Mouse (Mus musculus): ENCODE measurements around the gene Selenop.

Selenop gene

DNA sequence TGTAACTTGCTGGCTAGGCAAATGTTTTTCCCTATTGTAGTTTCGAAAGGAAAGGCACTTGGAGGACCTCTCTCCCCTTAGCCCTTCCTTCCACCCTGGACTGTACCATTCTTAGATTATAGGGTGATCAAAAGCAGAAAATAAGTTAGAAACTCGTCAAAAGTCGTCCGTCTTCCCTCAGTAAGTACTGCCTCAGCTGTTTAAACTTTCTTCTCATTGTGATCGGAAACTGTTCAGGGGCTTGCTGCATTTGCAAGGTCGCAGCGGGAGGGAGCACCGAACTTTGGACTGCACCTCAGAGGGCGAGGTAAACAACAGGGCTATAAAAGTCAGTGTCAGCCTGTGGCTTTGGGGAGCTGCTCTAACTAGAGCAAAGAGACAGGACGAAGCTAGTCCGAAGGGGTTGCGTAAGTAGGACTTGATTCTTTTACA lies 2.3 kb downstream of the Selenop start:
- peak; percentile 81 to 85 for DNase-seq (ENCODE audit: low spot score in 2 of 2)

DNA sequence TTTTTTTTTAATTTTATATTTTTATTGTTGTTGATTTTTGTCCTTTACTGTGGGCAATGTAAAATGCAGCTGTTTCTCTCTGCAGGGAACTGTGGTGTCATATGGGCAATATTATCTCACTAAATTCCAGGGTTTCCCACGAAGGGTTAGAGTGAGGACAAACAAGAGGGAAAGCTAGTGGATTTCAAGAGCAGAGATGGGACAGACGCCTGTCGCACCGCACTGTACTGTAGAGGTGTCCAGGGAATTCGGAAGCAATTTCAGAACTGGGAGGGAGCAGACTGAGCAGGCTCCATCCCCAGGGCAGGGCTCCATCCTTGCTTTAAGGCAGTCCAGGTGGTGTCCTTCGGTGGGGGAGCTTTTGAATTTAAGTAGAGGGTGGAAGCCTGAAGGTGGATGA lies 2.9 kb downstream of the Selenop start:
- DNase-seq (ENCODE audit: low spot score in 2 of 2), result no peak

DNA sequence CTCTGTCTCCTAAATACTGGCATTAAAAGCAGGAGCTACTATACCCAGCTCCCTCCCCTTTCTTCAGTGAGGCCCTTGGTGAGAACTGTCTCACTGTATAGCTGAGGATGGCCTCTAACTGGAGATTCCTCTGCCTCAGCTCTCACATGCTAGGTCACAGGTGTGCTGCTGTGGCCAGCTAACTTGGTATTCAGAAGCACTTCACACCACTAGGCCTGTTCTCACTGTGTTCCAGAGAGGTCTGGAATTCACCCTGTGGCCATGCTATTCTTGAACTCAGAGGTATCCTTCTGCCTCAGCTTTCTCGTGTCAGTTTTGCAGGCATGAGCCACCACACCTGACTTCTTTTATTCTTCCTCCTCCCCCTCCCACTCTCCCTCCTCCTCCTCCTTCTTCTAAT lies 4.8 kb downstream of the Selenop start:
- DNase-seq (ENCODE audit: low spot score in 2 of 2), result no peak

DNA sequence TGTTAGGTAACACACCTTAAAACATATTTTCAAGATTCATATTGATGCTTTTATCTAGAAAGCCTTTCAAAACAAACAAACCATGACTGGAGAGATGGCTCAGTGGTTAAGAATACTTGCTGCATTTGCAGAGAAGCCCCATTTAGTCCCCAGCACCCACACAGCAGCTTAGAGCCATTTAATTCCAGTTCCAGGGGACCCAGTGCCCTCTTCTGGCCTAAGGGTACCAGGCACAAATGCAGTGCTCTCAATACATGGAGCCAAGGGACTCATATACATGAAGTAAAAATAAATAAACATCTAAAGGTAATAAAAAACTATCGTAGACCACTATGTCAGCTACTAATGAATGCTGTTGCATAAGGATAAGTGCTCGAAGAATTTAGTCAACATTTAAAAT lies 9.0 kb downstream of the Selenop start:
- DNase-seq (ENCODE audit: low spot score in 2 of 2), result no peak

DNA sequence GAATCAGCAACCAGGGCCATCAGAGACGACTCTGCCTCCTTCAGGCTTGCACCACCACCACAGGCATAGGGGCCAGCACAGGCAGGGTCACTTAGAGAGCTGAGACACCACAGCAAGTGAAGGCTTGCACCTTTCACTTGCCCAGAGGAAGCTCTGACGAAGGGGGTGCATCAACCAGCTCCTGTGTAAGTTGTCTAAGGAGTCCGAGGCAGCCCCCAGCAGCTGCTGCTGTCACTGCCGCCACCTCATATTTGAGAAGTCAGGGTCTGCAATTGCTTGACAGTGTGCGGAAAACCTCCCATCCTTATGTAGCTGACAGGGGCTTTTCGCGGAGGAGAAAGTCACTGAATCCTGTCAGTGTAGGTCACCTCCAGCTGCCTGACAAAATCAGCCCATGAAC lies 10.9 kb downstream of the Selenop start:
- DNase-seq (ENCODE audit: low spot score in 2 of 2), result no peak

DNA sequence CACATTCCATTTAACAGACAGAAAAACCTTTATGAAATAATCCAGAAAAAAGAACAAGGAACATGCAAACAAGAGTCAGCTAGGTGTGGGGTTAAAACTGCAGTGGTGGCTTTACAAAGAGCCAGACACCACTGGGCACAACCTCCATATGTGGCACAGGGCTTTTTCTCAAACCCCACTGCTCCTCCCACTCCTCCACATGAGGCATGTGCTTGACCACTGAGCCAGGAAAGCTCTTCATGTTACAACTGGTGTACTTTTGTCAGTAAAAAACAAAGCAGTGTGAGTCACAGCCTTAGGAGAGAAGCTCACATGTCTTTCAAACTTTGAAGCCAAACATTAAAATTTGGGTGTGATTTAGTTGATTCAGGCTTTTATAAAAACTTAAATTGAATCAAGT lies 12.9 kb downstream of the Selenop start:
- DNase-seq (ENCODE audit: low spot score in 2 of 2), result no peak

DNA sequence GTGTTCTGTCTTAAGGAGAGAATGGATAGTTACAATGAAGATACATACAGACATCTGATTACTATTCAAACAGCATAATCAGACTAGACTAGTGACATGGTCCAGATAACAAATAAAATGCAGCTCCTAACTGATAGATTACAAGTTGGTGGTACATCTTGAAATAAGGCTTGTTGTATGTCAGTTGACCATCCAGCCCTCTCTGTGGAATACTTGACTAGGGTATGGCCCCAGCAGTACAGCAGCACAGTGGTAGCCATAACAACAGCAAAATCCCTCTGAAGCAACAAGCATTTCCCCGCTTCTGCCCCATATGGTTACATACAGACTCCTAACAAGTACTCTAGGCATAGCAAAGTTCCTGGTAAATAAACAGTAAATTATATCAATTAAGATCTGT lies 13.4 kb downstream of the Selenop start:
- no peak for DNase-seq (ENCODE audit: low spot score in 2 of 2)

DNA sequence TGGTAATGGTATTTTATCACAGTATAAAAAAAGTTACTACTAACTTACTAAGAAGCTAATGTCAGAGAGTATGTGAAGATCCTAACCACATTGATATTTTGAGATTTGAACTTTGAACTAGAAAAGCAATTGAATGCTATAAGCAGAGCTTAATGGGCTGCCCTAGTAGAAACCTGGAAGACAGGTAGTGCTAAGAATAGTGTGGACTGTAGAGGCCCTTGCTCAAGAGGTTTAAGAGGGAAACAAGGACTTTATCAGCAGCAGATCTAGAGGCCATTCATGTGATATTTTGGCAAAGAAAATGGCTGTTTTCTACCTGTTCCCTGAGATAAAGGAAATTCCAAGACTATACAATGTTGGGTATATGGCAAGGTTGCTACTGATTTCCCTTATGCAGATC lies 17.7 kb downstream of the Selenop start:
- no peak for DNase-seq (ENCODE audit: low spot score in 2 of 2)

DNA sequence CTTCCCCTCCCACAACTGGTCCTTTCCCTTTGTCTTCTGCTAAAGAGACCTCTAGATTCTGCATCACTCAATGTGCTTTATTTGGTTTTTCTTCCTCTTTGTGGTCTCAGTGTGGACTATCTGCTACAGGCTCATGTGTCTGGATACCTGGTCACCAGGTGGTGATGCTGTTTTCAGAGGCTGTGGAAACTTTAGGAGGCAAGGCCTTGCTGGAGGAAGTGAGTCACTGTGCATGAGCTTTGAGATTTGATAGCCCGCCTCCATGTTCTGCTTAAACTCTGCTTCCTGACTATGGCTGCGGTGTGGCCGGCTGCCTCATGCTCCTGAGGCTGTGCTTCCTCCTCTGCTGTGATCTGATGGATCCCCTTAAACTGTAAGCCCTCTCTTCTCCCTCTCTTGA lies 22.1 kb downstream of the Selenop start:
- no peak for DNase-seq (ENCODE audit: low spot score in 2 of 2)

DNA sequence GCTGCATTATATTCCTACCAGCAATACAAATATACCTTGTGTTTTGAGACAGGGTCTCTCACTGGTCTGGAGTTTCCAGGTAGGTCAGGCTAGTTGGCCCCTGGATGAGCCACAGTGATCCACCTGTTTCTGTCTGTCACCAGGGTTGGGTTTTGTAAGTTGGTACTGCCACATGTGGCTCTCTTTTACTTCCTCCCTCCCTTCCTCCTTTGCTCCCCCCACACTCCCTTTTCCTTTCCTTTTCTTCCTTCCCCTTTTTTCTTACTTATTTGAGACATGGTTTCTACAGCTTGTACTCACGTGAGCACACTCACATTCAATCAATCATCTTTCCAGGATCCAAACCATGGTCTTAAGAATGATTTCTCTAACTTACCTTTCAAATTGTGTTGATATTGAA lies 25.1 kb downstream of the Selenop start:
- no peak for DNase-seq (ENCODE audit: low spot score in 2 of 2)

DNA sequence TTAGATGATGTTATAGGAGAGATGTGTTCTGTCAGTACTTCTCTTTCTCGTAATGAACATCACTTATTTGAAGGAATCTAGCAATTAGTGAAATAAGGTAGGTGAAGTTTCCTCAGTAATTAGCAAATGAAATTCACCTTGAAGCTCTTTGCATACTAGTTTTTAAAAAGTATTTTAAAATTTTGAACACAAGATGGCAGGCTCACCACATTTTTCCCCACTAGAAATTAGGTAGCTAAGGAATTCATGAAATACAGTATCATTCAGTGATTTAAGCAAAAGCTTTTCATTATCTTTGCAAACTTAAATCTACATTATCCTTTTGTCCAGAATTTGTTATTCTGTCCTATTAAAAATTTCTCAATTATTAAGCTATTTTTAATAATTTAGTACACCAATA lies 27.6 kb downstream of the Selenop start:
- no peak for DNase-seq (ENCODE audit: low spot score in 2 of 2)

DNA sequence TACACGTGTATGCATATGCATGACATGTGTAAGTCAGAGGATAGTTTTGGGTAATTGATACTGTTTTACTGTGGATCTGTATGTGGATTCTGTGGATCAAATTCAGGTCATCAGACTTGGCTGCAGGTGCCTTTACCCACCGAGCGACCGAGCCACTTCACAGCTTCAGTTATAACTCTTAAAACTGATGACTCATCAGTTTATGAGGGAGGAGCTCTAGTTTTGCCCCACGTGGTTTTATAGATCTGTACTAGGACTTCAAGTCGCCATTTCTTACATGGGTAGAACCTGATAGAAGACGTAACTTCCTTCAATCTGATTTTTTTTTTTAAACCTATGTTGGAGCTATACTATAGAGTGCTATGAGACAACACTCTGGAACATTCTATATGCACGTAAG lies 29.3 kb downstream of the Selenop start:
- DNase-seq (ENCODE audit: low spot score in 2 of 2), result no peak

DNA sequence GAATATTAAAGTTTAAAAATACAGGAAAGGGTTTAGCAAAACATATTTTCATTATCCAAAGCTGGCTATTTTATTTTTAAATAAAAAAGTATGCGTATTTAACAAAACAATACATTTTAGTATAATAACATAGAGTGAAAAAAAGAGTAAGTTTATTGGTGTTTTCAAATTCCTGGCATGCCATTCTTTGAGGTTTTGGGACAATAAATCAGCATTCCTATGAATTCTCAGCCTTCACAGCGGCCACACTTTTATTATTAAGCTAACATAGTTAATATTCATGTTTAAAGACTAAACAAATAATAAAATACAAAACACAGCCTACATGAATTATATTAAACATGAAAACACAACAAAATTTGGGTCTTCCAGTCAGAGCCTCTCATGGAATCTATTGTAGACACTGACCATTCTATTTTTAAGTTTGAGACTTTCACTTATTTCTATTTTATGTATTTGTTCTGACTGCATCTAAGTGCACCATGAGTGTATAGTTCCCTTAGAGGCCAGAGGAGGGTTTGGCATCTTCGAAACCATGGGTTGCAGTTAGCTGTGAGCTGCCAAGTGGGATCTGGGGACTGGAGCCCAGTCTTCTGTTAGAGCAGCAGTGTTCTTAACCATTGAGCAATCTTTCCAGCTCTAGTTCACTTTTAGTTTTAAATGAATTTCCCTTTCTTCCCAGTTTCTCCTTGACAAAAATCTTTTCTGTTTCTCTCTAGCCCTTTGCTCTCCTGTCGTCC lies 32.2 kb downstream of the Selenop start:
- DNase-seq (ENCODE audit: low spot score in 2 of 2), result no peak

DNA sequence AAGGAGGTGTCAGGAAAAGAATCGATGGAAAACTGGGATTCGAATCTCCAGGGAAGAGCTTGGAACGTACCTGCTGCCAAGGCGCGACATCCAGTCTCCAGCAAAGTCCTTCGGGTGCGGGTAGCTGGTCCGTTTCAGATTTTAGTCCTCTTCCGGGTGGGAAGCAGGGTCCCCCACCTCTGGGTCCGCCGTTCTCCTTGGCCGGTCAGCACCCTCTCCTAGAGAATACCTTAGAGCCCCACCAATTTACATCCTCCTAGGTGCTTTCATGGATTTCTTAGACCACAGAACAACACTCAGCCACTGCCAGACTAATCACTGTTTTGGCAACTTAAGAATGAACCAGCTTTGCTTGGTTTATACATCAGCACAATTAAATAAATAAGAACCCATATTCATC lies 35.1 kb downstream of the Selenop start, which contains the start of gene Ccdc152:
TSS of gene Ccdc152 (minus strand) at position 101 of the 400 bp plus-strand sequence.
- no peak for DNase-seq (ENCODE audit: low spot score in 2 of 2)

DNA sequence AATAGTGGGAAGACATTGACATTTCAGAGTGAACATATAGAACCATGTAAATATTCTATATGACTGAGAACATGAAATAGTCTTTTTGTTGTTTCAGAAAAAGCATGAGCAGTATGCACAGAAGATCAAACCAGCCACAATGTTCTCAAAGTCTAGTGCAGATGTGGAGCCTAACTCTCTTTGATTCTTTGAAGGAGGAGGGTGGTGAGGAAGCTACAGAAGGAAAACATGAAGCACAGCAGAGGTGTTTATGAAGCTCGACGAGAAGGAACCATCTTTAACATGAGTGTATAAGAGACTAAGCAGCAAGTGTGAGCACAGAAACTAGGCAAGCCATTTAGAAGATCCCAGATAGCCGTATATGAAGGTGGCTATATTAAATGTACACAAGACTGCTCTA lies 41.5 kb downstream of the Selenop start:
- no peak for DNase-seq (ENCODE audit: low spot score in 2 of 2)

DNA sequence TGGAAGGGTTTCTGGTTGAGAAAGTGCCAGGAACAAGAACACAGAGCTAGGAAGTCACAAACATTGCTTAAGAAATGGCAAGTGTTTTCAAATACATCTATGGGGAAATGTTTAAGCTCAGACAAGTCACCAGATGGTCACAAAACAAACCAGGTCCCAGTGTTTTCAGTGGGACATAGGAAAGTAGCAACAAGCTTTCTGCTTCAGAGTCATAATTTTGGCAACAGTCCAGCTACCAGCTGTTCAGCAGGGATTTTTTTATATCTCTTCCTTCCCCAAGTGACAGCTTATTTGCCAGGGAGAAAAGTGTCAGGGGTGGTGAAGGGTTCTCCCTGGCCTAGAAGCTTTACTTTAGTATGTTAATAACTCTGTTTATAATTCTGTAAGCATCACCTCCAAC lies 44.6 kb downstream of the Selenop start:
- DNase-seq (ENCODE audit: low spot score in 2 of 2), result no peak

DNA sequence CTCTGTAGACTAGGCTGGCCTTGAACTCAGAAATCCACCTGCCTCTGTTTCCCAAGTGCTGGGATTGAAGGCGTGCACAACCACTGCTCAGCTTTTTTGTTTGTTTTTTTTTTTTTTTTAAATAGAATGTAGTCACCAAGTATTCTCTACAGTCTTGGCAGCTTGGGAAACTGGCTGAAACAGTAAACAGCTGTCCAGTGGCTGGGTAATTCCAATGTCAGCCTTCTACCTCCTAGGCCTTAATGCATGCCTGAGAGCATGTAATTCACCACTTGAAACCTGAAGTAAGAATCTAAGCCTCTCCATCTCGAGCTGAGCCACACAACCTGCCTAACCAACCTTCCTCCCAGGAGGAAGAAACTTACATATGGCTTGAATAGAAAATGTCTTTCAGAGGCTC lies 48.3 kb downstream of the Selenop start:
- no peak for DNase-seq (ENCODE audit: low spot score in 2 of 2)

DNA sequence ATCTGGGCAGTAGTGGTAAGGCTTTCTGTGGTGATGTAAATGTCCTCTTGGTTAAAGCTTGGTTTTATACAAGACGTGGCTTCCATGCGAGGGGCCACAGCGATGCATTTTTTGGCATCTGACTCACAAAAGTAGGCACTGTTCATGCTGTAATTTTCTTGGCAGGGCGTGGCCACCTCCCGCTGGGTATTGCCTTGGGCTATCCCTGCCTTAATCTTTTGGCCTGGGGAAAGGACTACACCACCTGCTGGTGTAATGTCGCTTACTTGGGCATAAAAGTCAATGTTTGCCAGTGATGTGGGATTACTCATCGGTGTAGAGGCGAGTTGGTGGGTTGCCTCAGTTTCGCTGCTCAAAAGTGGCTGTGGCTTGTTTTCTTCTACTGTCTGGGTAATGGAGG lies 51.6 kb downstream of the Selenop start:
- no peak for DNase-seq (ENCODE audit: low spot score in 2 of 2)

DNA sequence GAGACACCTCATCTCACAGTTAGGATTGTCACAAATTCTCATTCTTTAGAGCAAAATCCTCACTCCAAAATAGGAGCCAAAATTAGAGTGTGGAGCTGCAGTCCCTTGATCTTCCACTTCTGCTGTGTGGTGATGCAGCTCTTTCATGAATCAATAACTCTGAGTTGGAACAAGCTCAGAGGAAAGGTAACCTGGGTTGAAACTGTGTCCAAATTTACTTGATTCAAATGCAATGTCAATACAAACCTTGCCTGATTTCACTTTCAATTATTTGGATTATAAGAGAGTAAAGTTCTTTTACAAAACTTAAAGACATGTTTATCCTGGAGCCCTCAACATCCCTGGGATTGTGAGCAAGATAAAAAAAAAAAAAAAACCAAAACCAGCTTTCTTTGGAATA lies 54.7 kb downstream of the Selenop start:
- no peak for DNase-seq (ENCODE audit: low spot score in 2 of 2)
